Mouse (Mus musculus): Measurements from ENCODE around the gene Hp1bp3. TPM values are rescaled to one million over a fixed set of nuclear protein-coding genes. Genes with fewer than 3 reads are reported as not detected.
A peak's percentile ranks its signal among the peaks of the same experiment; 100 is the strongest.

Hp1bp3 gene
- 94.5 and 104 TPM in 2 replicates for polyA plus RNA-seq (2015; fragmentation: Nextera tagmentation; extraction: Ambion mirVana)

- ATAC-seq (ENCODE audit: extremely low read depth, insufficient number of reproducible peaks, low FRiP score, low TSS enrichment): peak; percentile 53
- Histone ChIP-seq H3K9me3 (no peaks in the 10 kb centered on the region), H3K4me3 (peak within 1 kb of the TSS; percentile 99), H3K27ac (replicated peaks) (peak within 1 kb of the TSS; percentile 100), H3K9ac (peak within 1 kb of the TSS; percentile 99), H3K4me2 (peak within 1 kb of the TSS; percentile 93), H3K36me3 (peaks cover under 1% of the 10 kb centered on the region; the same call in 1 of the 2 replicates), H3K27me3 (replicated peaks) (no peaks in the 10 kb centered on the region), H3K4me1 (peaks cover 48% of the 10 kb centered on the region)
- WGBS: under 1% methylated on average over 73 of the region's 84 CpGs
Observed at GRCm38 (mm10) chr4:138216200-138216890, at the start of gene Hp1bp3. TSS of gene Hp1bp3 (plus strand) at chr4:138216296.

- ATAC-seq (ENCODE audit: extremely low read depth, insufficient number of reproducible peaks, low FRiP score, low TSS enrichment): no peak
- Histone ChIP-seq H3K36me3 (peaks cover 92% of the 10 kb centered on the region), H3K27me3 (replicated peaks) (no peaks in the 10 kb centered on the region)
Observed at GRCm38 (mm10) chr4:138166519-138166918, 49.6 kb upstream of the Hp1bp3 start.

GRCm38 (mm10) chr4:138168162-138168561 is 47.9 kb upstream of the Hp1bp3 start:
- 66% methylated on average over 3 of the region's 3 CpGs for WGBS
- no peaks in the 10 kb centered on the region for H3K27me3 ChIP-seq (replicated peaks)
- no peak for ATAC-seq (ENCODE audit: extremely low read depth, insufficient number of reproducible peaks, low FRiP score, low TSS enrichment)
- H3K4me2 ChIP-seq: no peak overlapping the region
- H3K27ac ChIP-seq (replicated peaks): no peak overlapping the region
- H3K9me3 ChIP-seq: no peaks in the 10 kb centered on the region
- H3K36me3 ChIP-seq: peaks cover 99% of the 10 kb centered on the region
- H3K4me3 ChIP-seq: no peak overlapping the region
- H3K9ac ChIP-seq: no peak overlapping the region
- H3K4me1 ChIP-seq: peaks cover 21% of the 10 kb centered on the region

More at GRCm38 (mm10) chr4:138166519-138166918, 49.6 kb upstream of the Hp1bp3 start:
- Histone ChIP-seq H3K9me3 (no peaks in the 10 kb centered on the region), H3K4me1 (peaks cover 32% of the 10 kb centered on the region), H3K9ac (no peak overlapping the region), H3K4me2 (no peak overlapping the region), H3K27ac (replicated peaks) (no peak overlapping the region), H3K4me3 (no peak overlapping the region)
- 92% methylated on average over 10 of the region's 10 CpGs for WGBS

- WGBS: 82% methylated on average over 4 of the region's 4 CpGs
Observed at GRCm38 (mm10) chr4:138169420-138169819, 46.7 kb upstream of the Hp1bp3 start.

GRCm38 (mm10) chr4:138172686-138173085 is 43.4 kb upstream of the Hp1bp3 start:
- 91% methylated on average over 4 of the region's 4 CpGs for WGBS
- Histone ChIP-seq H3K4me2 (no peak overlapping the region), H3K36me3 (peaks cover 99% of the 10 kb centered on the region), H3K4me3 (no peak overlapping the region), H3K9ac (no peak overlapping the region), H3K27ac (replicated peaks) (no peak overlapping the region), H3K27me3 (replicated peaks) (no peaks in the 10 kb centered on the region), H3K9me3 (no peaks in the 10 kb centered on the region), H3K4me1 (peaks cover 1% of the 10 kb centered on the region)
- ATAC-seq (ENCODE audit: extremely low read depth, insufficient number of reproducible peaks, low FRiP score, low TSS enrichment): no peak

More at GRCm38 (mm10) chr4:138169420-138169819, 46.7 kb upstream of the Hp1bp3 start:
- no peak overlapping the region for H3K9ac ChIP-seq
- H3K36me3 ChIP-seq: peaks cover 99% of the 10 kb centered on the region
- H3K4me1 ChIP-seq: peaks cover 9% of the 10 kb centered on the region
- no peaks in the 10 kb centered on the region for H3K27me3 ChIP-seq (replicated peaks)
- ATAC-seq (ENCODE audit: extremely low read depth, insufficient number of reproducible peaks, low FRiP score, low TSS enrichment): no peak
- H3K27ac ChIP-seq (replicated peaks): no peak overlapping the region
- no peaks in the 10 kb centered on the region for H3K9me3 ChIP-seq
- no peak overlapping the region for H3K4me3 ChIP-seq
- no peak overlapping the region for H3K4me2 ChIP-seq

GRCm38 (mm10) chr4:138179391-138179790 is 36.7 kb upstream of the Hp1bp3 start:
- ATAC-seq (ENCODE audit: extremely low read depth, insufficient number of reproducible peaks, low FRiP score, low TSS enrichment): no peak
- peaks cover 96% of the 10 kb centered on the region for H3K36me3 ChIP-seq

GRCm38 (mm10) chr4:138180719-138181118 is 35.4 kb upstream of the Hp1bp3 start:
- Histone ChIP-seq H3K9me3 (no peaks in the 10 kb centered on the region), H3K9ac (no peak overlapping the region), H3K27me3 (replicated peaks) (no peaks in the 10 kb centered on the region), H3K4me2 (no peak overlapping the region), H3K4me3 (no peak overlapping the region), H3K27ac (replicated peaks) (no peak overlapping the region), H3K4me1 (no peaks in the 10 kb centered on the region), H3K36me3 (peaks cover 96% of the 10 kb centered on the region)
- ATAC-seq (ENCODE audit: extremely low read depth, insufficient number of reproducible peaks, low FRiP score, low TSS enrichment): no peak
- 90% methylated on average over 4 of the region's 4 CpGs for WGBS

More at GRCm38 (mm10) chr4:138179391-138179790, 36.7 kb upstream of the Hp1bp3 start:
- WGBS: 95% methylated on average over 5 of the region's 5 CpGs
- Histone ChIP-seq H3K4me1 (no peaks in the 10 kb centered on the region), H3K9ac (no peak overlapping the region), H3K9me3 (no peaks in the 10 kb centered on the region), H3K4me3 (no peak overlapping the region), H3K27ac (replicated peaks) (no peak overlapping the region), H3K4me2 (no peak overlapping the region), H3K27me3 (replicated peaks) (no peaks in the 10 kb centered on the region)

- 92% methylated on average over 5 of the region's 5 CpGs for WGBS
- H3K27ac ChIP-seq (replicated peaks): no peak overlapping the region
- no peaks in the 10 kb centered on the region for H3K9me3 ChIP-seq
- peaks cover 17% of the 10 kb centered on the region for H3K4me1 ChIP-seq
- ATAC-seq (ENCODE audit: extremely low read depth, insufficient number of reproducible peaks, low FRiP score, low TSS enrichment): no peak
- no peak overlapping the region for H3K4me2 ChIP-seq
- no peak overlapping the region for H3K4me3 ChIP-seq
- H3K36me3 ChIP-seq: peaks cover 90% of the 10 kb centered on the region
- no peak overlapping the region for H3K9ac ChIP-seq
- no peaks in the 10 kb centered on the region for H3K27me3 ChIP-seq (replicated peaks)
Observed at GRCm38 (mm10) chr4:138184056-138184455, 32.0 kb upstream of the Hp1bp3 start.

GRCm38 (mm10) chr4:138184573-138184981 is 31.5 kb upstream of the Hp1bp3 start:
- H3K4me3 ChIP-seq: no peak overlapping the region
- no peak for ATAC-seq (ENCODE audit: extremely low read depth, insufficient number of reproducible peaks, low FRiP score, low TSS enrichment)
- peaks cover 22% of the 10 kb centered on the region for H3K4me1 ChIP-seq
- WGBS: 74% methylated on average over 5 of the region's 5 CpGs
- H3K27me3 ChIP-seq (replicated peaks): no peaks in the 10 kb centered on the region
- H3K27ac ChIP-seq (replicated peaks): no peak overlapping the region
- H3K36me3 ChIP-seq: peaks cover 89% of the 10 kb centered on the region
- H3K9me3 ChIP-seq: no peaks in the 10 kb centered on the region
- H3K4me2 ChIP-seq: no peak overlapping the region
- H3K9ac ChIP-seq: no peak overlapping the region

GRCm38 (mm10) chr4:138185961-138186360 is 30.1 kb upstream of the Hp1bp3 start:
- H3K27me3 ChIP-seq (replicated peaks): no peaks in the 10 kb centered on the region
- no peak overlapping the region for H3K4me3 ChIP-seq
- no peak overlapping the region for H3K9ac ChIP-seq
- H3K9me3 ChIP-seq: no peaks in the 10 kb centered on the region
- no peak overlapping the region for H3K4me2 ChIP-seq
- no peak for ATAC-seq (ENCODE audit: extremely low read depth, insufficient number of reproducible peaks, low FRiP score, low TSS enrichment)
- peaks cover 89% of the 10 kb centered on the region for H3K36me3 ChIP-seq
- peaks cover 22% of the 10 kb centered on the region for H3K4me1 ChIP-seq
- WGBS: 87% methylated on average over 7 of the region's 7 CpGs
- no peak overlapping the region for H3K27ac ChIP-seq (replicated peaks)

- Histone ChIP-seq H3K27me3 (replicated peaks) (no peaks in the 10 kb centered on the region), H3K9me3 (no peaks in the 10 kb centered on the region), H3K4me1 (peaks cover 22% of the 10 kb centered on the region), H3K27ac (replicated peaks) (peak overlapping the region; percentile 75), H3K4me2 (no peak overlapping the region), H3K36me3 (peaks cover 90% of the 10 kb centered on the region), H3K9ac (no peak overlapping the region; the same call in 1 of the 2 replicates), H3K4me3 (no peak overlapping the region)
- 35% methylated on average over 7 of the region's 7 CpGs for WGBS
- no peak; the same call in 1 of the 2 replicates for ATAC-seq (ENCODE audit: extremely low read depth, insufficient number of reproducible peaks, low FRiP score, low TSS enrichment)
Observed at GRCm38 (mm10) chr4:138187995-138188394, 28.1 kb upstream of the Hp1bp3 start.

GRCm38 (mm10) chr4:138192561-138192960 is 23.5 kb upstream of the Hp1bp3 start:
- 87% methylated on average over 5 of the region's 5 CpGs for WGBS
- Histone ChIP-seq H3K4me1 (peaks cover 19% of the 10 kb centered on the region), H3K4me3 (no peak overlapping the region), H3K27me3 (replicated peaks) (no peaks in the 10 kb centered on the region), H3K27ac (replicated peaks) (no peak overlapping the region), H3K36me3 (peaks cover 93% of the 10 kb centered on the region), H3K4me2 (no peak overlapping the region), H3K9ac (no peak overlapping the region), H3K9me3 (no peaks in the 10 kb centered on the region)
- no peak for ATAC-seq (ENCODE audit: extremely low read depth, insufficient number of reproducible peaks, low FRiP score, low TSS enrichment)
